ENCODE assay signal across 9 mouse cellular contexts in genomic region chr8:122445203-122445602, GRCm38 (mm10). TPM values are rescaled to one million over a fixed set of nuclear protein-coding genes. Genes with fewer than 3 reads are reported as not detected.
DNase-seq lines count a peak whose midpoint lies in the region; ATAC-seq and TF ChIP-seq lines count a peak whose summit lies in the region.
"Had no signal": no experiment of that assay in that cellular context is flagged by ENCODE, and none has a peak within 500 bp of the region (broad histone marks: within the 10 kb centered on the region; RNA-seq: fewer than 3 reads in every experiment).

No protein-coding gene starts in this region.

- H3K27ac ChIP-seq in hindbrain, embryonic 10.5 days: peak overlapping the region; percentile 3; the same call in 1 of the 2 replicates
- no peak overlapping the region for H3K27ac ChIP-seq in hindbrain, embryonic 11.5 days (ENCODE audit: low read depth, low read length)
- H3K27ac ChIP-seq in embryonic fibroblast, embryonic 13.5 days (ENCODE audit: insufficient read depth, low read length): no peak overlapping the region
- H3K27ac ChIP-seq in liver, embryonic 13.5 days: no peak overlapping the region

- intact Hi-C loops in gastrocnemius, postnatal 14 days (cut with DNase I; ENCODE audit: low total_unique reads): no loop called here

- TF ChIP-seq CTCF in C2C12 (IDR thresholded peaks at IDR 0.05; ENCODE audit: control insufficient read depth, insufficient read depth, insufficient read length): peak; percentile 18
- peak; percentile 37; the same call in 1 of the 2 replicates for TF ChIP-seq CTCF in embryonic fibroblast, embryonic 13.5 days (IDR thresholded peaks at IDR 0.05; ENCODE audit: borderline replicate concordance, insufficient read depth, low read length)

- H3K27me3 ChIP-seq in hindbrain, embryonic 10.5 days (ENCODE audit: insufficient read depth, poor library complexity, severe bottlenecking): no peaks in the 10 kb centered on the region
- H3K27me3 ChIP-seq in hindbrain, embryonic 11.5 days (ENCODE audit: control insufficient read depth, insufficient read depth, low read length): no peaks in the 10 kb centered on the region
- peaks cover 12% of the 10 kb centered on the region for H3K27me3 ChIP-seq in C2C12 (ENCODE audit: control insufficient read depth, insufficient read depth, insufficient read length)
- peaks cover 13% of the 10 kb centered on the region for H3K27me3 ChIP-seq in liver, embryonic 13.5 days

- H3K79me2 ChIP-seq in C2C12 (ENCODE audit: control insufficient read depth, insufficient read depth): no peaks in the 10 kb centered on the region

- peaks cover 32% of the 10 kb centered on the region for H3K4me1 ChIP-seq in hindbrain, embryonic 10.5 days (replicated peaks)
- peaks cover 4% of the 10 kb centered on the region for H3K4me1 ChIP-seq in hindbrain, embryonic 11.5 days (replicated peaks; ENCODE audit: control insufficient read depth, insufficient read depth, low read length)
- no peaks in the 10 kb centered on the region for H3K4me1 ChIP-seq in embryonic fibroblast, embryonic 13.5 days (ENCODE audit: control insufficient read depth, insufficient read depth, low read length)
- H3K4me1 ChIP-seq in liver, embryonic 13.5 days (replicated peaks): peaks cover 32% of the 10 kb centered on the region

- no peak overlapping the region for H3K4me3 ChIP-seq in hindbrain, embryonic 10.5 days
- H3K4me3 ChIP-seq in hindbrain, embryonic 11.5 days (ENCODE audit: low read depth, low read length): no peak overlapping the region
- no peak overlapping the region for H3K4me3 ChIP-seq in C2C12 (ENCODE audit: insufficient read depth, poor library complexity, severe bottlenecking)
- no peak overlapping the region for H3K4me3 ChIP-seq in embryonic fibroblast, embryonic 13.5 days (ENCODE audit: insufficient read depth, low read length)
- no peak overlapping the region for H3K4me3 ChIP-seq in liver, embryonic 13.5 days (replicated peaks)

- peaks cover 2% of the 10 kb centered on the region for H3K36me3 ChIP-seq in hindbrain, embryonic 10.5 days
- H3K36me3 ChIP-seq in hindbrain, embryonic 11.5 days (ENCODE audit: control insufficient read depth, insufficient read depth, low read length): no peaks in the 10 kb centered on the region
- no peaks in the 10 kb centered on the region for H3K36me3 ChIP-seq in C2C12 (ENCODE audit: control insufficient read depth, insufficient read depth)
- no peaks in the 10 kb centered on the region for H3K36me3 ChIP-seq in liver, embryonic 13.5 days

- H3K4me2 ChIP-seq in hindbrain, embryonic 11.5 days (replicated peaks; ENCODE audit: low read depth, low read length): no peak overlapping the region
- H3K4me2 ChIP-seq in liver, embryonic 13.5 days: 0 out of 2 replicates have a peak overlapping the region, but pooled peaks have one; percentile 99

- no peak for ATAC-seq in hindbrain, embryonic 11.5 days (ENCODE audit: low FRiP score)
- no peak for ATAC-seq in liver, embryonic 13.5 days (ENCODE audit: low read depth)

- no peaks in the 10 kb centered on the region for H3K79me3 ChIP-seq in C2C12 (ENCODE audit: low read depth)

- no peak overlapping the region for H3K9ac ChIP-seq in hindbrain, embryonic 11.5 days (ENCODE audit: low read depth, low read length)
- H3K9ac ChIP-seq in liver, embryonic 13.5 days: no peak overlapping the region

- TF ChIP-seq POLR2A in embryonic fibroblast, embryonic 13.5 days (IDR thresholded peaks at IDR 0.05; ENCODE audit: low read depth, low read length): 0 out of 2 replicates have a peak, but pooled peaks have one; percentile 11

- H3ac ChIP-seq in C2C12 (ENCODE audit: control insufficient read depth, insufficient read length, low read depth): no peak overlapping the region

- no peak for DNase-seq in hindbrain, embryonic 10.5 days (ENCODE audit: low spot score)
- DNase-seq in hindbrain, embryonic 11.5 days (ENCODE audit: low spot score): no peak
- no peak for DNase-seq in liver, embryonic 13.5 days
- DNase-seq in gastrocnemius, postnatal 14 days: no peak
- DNase-seq in B cell, adult 2 months: no peak
- no peak for DNase-seq in right cerebral cortex, postnatal 4 days

- 65% methylated on average over 3 of the region's 3 CpGs for WGBS in hindbrain, embryonic 10.5 days
- 73% methylated on average over 3 of the region's 3 CpGs for WGBS in hindbrain, embryonic 11.5 days
- 65% methylated on average over 3 of the region's 3 CpGs for WGBS in liver, embryonic 13.5 days (ENCODE audit: insufficient replicate concordance)

- H3K9me3 ChIP-seq in hindbrain, embryonic 10.5 days: no peaks in the 10 kb centered on the region
- H3K9me3 ChIP-seq in hindbrain, embryonic 11.5 days (ENCODE audit: control insufficient read depth, low read length): no peaks in the 10 kb centered on the region
- H3K9me3 ChIP-seq in liver, embryonic 13.5 days (replicated peaks): no peaks in the 10 kb centered on the region

TF ChIP-seq in C2C12, 6 proteins besides CTCF, POLR2A, EP300 and RAD21:
- TF ChIP-seq CEBPB (IDR thresholded peaks at IDR 0.05; ENCODE audit: low read depth) (no peak), FOSL1 (IDR thresholded peaks at IDR 0.05; ENCODE audit: insufficient read depth, low read length, poor library complexity, severe bottlenecking) (no peak), MYOD1 (IDR thresholded peaks at IDR 0.05; ENCODE audit: control insufficient read depth, insufficient read length, low read depth) (no peak), USF1 (IDR thresholded peaks at IDR 0.05; ENCODE audit: low read depth) (no peak), MYOG (IDR thresholded peaks at IDR 0.05; ENCODE audit: control insufficient read depth, extremely low read depth, insufficient read length) (no peak), MAX (IDR thresholded peaks at IDR 0.05) (no peak)

RNA-seq across cellular contexts. Expression of gene Mvd, which starts 2.0 kb away (rescaled TPM):
- polyA plus RNA-seq in hindbrain, embryonic 10.5 days (2016; fragmentation: Nextera tagmentation; extraction: Ambion mirVana): 61.8 and 65.1 TPM in 2 replicates
- 46.3 and 49.2 TPM in 2 replicates for polyA plus RNA-seq in hindbrain, embryonic 11.5 days (2014; fragmentation: Nextera tagmentation; extraction: Ambion mirVana)
- polyA plus RNA-seq in C2C12 (2012; fragmentation: generic; extraction: Trizol): 38.3 TPM
- 18.1 and 22.0 TPM in 2 replicates for polyA plus RNA-seq in embryonic fibroblast, embryonic 13.5 days (2011; ENCODE audit: insufficient read length, low read depth, missing spikeins)
- 23.7 and 26.0 TPM in 2 replicates for polyA plus RNA-seq in liver, embryonic 13.5 days (2015; fragmentation: Nextera tagmentation; extraction: Ambion mirVana)
- total RNA-seq in gastrocnemius, postnatal 14 days (2021): 1 to 10 TPM; 5.6 to 7.8 TPM

RNA-seq across cellular contexts. Expression of gene Cyba, which starts 12.5 kb away (rescaled TPM):
- polyA plus RNA-seq in hindbrain, embryonic 10.5 days (2016; fragmentation: Nextera tagmentation; extraction: Ambion mirVana): 75.4 and 76.6 TPM in 2 replicates
- 52.7 and 53.4 TPM in 2 replicates for polyA plus RNA-seq in hindbrain, embryonic 11.5 days (2014; fragmentation: Nextera tagmentation; extraction: Ambion mirVana)
- not detected for polyA plus RNA-seq in C2C12 (2012; fragmentation: generic; extraction: Trizol)
- polyA plus RNA-seq in embryonic fibroblast, embryonic 13.5 days (2011; ENCODE audit: insufficient read length, low read depth, missing spikeins): 133 and 158 TPM in 2 replicates
- 133 and 153 TPM in 2 replicates for polyA plus RNA-seq in liver, embryonic 13.5 days (2015; fragmentation: Nextera tagmentation; extraction: Ambion mirVana)
- 10 to 100 TPM; 15.3 to 18.6 TPM for total RNA-seq in gastrocnemius, postnatal 14 days (2021)

RNA-seq across cellular contexts. Expression of gene Snai3, which starts 15.3 kb away (rescaled TPM):
- 0.16 TPM in 1 of 2 replicates, not detected in the other for polyA plus RNA-seq in hindbrain, embryonic 10.5 days (2016; fragmentation: Nextera tagmentation; extraction: Ambion mirVana)
- polyA plus RNA-seq in hindbrain, embryonic 11.5 days (2014; fragmentation: Nextera tagmentation; extraction: Ambion mirVana): not detected in 2 replicates
- 0.08 TPM for polyA plus RNA-seq in C2C12 (2012; fragmentation: generic; extraction: Trizol)
- not detected in 2 replicates for polyA plus RNA-seq in embryonic fibroblast, embryonic 13.5 days (2011; ENCODE audit: insufficient read length, low read depth, missing spikeins)
- 0.20 and 0.31 TPM in 2 replicates for polyA plus RNA-seq in liver, embryonic 13.5 days (2015; fragmentation: Nextera tagmentation; extraction: Ambion mirVana)
- total RNA-seq in gastrocnemius, postnatal 14 days (2021): 1 to 10 TPM; 3.1 to 4.1 TPM
- total RNA-seq: left cerebral cortex, postnatal 14 days had no signal

RNA-seq across cellular contexts. Expression of gene Il17c, which starts 23.4 kb away (rescaled TPM):
- not detected in 2 replicates for polyA plus RNA-seq in hindbrain, embryonic 10.5 days (2016; fragmentation: Nextera tagmentation; extraction: Ambion mirVana)
- not detected in 2 replicates for polyA plus RNA-seq in hindbrain, embryonic 11.5 days (2014; fragmentation: Nextera tagmentation; extraction: Ambion mirVana)
- polyA plus RNA-seq in C2C12 (2012; fragmentation: generic; extraction: Trizol): 0.12 TPM
- not detected in 2 replicates for polyA plus RNA-seq in embryonic fibroblast, embryonic 13.5 days (2011; ENCODE audit: insufficient read length, low read depth, missing spikeins)
- polyA plus RNA-seq in liver, embryonic 13.5 days (2015; fragmentation: Nextera tagmentation; extraction: Ambion mirVana): not detected in 2 replicates
- total RNA-seq in gastrocnemius, postnatal 14 days (2021): not detected
- total RNA-seq: left cerebral cortex, postnatal 14 days had no signal

RNA-seq across cellular contexts. Expression of gene Rnf166, which starts 30.7 kb away (rescaled TPM):
- 31.8 and 33.6 TPM in 2 replicates for polyA plus RNA-seq in hindbrain, embryonic 10.5 days (2016; fragmentation: Nextera tagmentation; extraction: Ambion mirVana)
- 24.2 and 27.6 TPM in 2 replicates for polyA plus RNA-seq in hindbrain, embryonic 11.5 days (2014; fragmentation: Nextera tagmentation; extraction: Ambion mirVana)
- 22.7 TPM for polyA plus RNA-seq in C2C12 (2012; fragmentation: generic; extraction: Trizol)
- 38.9 and 39.0 TPM in 2 replicates for polyA plus RNA-seq in embryonic fibroblast, embryonic 13.5 days (2011; ENCODE audit: insufficient read length, low read depth, missing spikeins)
- 12.2 and 13.7 TPM in 2 replicates for polyA plus RNA-seq in liver, embryonic 13.5 days (2015; fragmentation: Nextera tagmentation; extraction: Ambion mirVana)
- 10 to 100 TPM; 23.9 to 28.7 TPM for total RNA-seq in gastrocnemius, postnatal 14 days (2021)

Comparison
In these comparisons a context has a peak if more than half of its experiments do, and no peak if none do; other contexts are left out.
1. RNA of gene Cyba, which starts 12.5 kb away (polyA plus RNA-seq): 133 to 153 TPM in liver, embryonic 13.5 days, 133 to 158 TPM in embryonic fibroblast, embryonic 13.5 days, 75.4 to 76.6 TPM in hindbrain, embryonic 10.5 days and 52.7 to 53.4 TPM in hindbrain, embryonic 11.5 days; not detected in C2C12 (single experiment); every median in the first group is over 10 times any median in the second.